Mouse (Mus musculus) E14TG2a.4 (cell line): ENCODE results near the gene Loxl4.

Experiments
- H3K27me3 ChIP-seq: 2 replicates; pipeline ENCODE4 v1.6.1; 2014; ENCODE audit warnings: low read length, control low read depth; ENCODE audit not compliant: insufficient read depth
- H3K36me3 ChIP-seq: 2 replicates; pipeline ENCODE4 v1.6.1; 2014; ENCODE audit warnings: low read length, control low read depth; ENCODE audit not compliant: insufficient read depth
- H3K4me1 ChIP-seq: replicated peaks from 2 replicates; pipeline ENCODE4 v1.6.1; 2014; ENCODE audit warnings: low read depth, low read length, control low read depth
- H3K4me3 ChIP-seq: replicated peaks from 2 replicates; pipeline ENCODE4 v1.5.1; 2014; ENCODE audit warnings: mild to moderate bottlenecking, low read length
- H3K9me3 ChIP-seq: 2 replicates; pipeline ENCODE4 v1.6.1; 2014; ENCODE audit warnings: low read length, control low read depth
- CTCF ChIP-seq: conservative IDR thresholded peaks from 2 replicates; pipeline ENCODE4 v1.5.1; 2014; ENCODE audit warnings: low read length
- NANOG ChIP-seq: IDR thresholded peaks from 2 replicates; pipeline ENCODE4 v1.6.1; 2014; ENCODE audit warnings: borderline replicate concordance, low read length, mixed read lengths
- POU5F1 ChIP-seq: IDR thresholded peaks from 2 replicates; pipeline ENCODE4 v1.6.1; 2014; ENCODE audit warnings: low read length, borderline replicate concordance

Gene Loxl4

DNA sequence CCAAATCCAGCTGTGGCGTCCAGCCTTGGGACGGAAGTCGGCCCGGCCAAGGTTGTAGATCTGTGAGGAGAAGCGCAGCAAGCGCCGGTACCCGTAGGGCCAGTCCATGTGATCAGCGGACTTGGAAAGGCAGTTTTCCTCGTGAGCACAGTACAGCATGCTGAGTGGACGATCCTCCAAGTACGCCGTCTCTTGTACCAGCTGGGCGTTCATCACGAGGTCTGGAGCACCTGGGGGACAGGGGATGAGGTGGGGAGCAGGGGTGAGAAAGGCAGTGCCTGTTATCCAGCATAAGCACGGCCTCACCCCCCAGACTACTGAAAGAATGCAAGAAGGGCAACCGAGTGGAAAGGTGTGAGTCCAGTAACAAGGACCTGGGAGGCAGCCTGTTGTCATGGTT, 12.7 kb downstream of the Loxl4 start:
- peaks cover 4% of the 10 kb centered on the region; the same call in 1 of the 2 replicates for H3K36me3 ChIP-seq
- H3K4me1 ChIP-seq, result peaks cover 10% of the 10 kb centered on the region
- H3K4me3 ChIP-seq, result no peak overlapping the region
- H3K27me3 ChIP-seq, result peaks cover 13% of the 10 kb centered on the region
- H3K9me3 ChIP-seq, result no peaks in the 10 kb centered on the region
- TF ChIP-seq NANOG (no peak), POU5F1 (no peak), CTCF (no peak)

GRCm38 (mm10) chr19:42597896-42598295, 14.7 kb downstream of the Loxl4 start:
- H3K9me3 ChIP-seq, result no peaks in the 10 kb centered on the region
- TF ChIP-seq CTCF (no peak), NANOG (no peak), POU5F1 (no peak)
- 0 out of 2 replicates have a peak, but pooled peaks cover 4% of the 10 kb centered on the region for H3K27me3 ChIP-seq
- peaks cover 18% of the 10 kb centered on the region for H3K36me3 ChIP-seq
- H3K4me3 ChIP-seq, result no peak overlapping the region
- no peaks in the 10 kb centered on the region for H3K4me1 ChIP-seq

DNA sequence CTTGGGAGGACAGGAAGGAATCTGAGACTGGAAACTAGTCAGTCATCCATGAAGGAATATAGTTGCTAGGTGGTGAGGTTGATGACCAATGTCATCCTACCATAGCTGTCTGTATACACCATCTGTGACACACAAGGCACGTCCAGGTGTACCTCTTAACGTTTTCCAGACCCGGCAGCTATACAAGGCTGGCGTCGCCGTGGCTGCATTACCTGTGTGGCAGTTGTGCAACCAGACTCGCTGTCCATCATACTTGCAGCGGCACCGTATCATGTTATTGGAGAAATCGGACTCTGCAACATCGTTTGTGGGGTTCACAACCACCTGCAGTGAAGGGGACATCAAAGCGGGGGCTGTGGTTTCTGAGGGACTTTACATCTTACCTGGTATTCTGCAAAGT, 15.3 kb downstream of the Loxl4 start:
- Histone ChIP-seq H3K4me3 (no peak overlapping the region), H3K4me1 (no peaks in the 10 kb centered on the region), H3K9me3 (no peaks in the 10 kb centered on the region), H3K27me3 (0 out of 2 replicates have a peak, but pooled peaks cover 2% of the 10 kb centered on the region), H3K36me3 (peaks cover 21% of the 10 kb centered on the region)
- TF ChIP-seq POU5F1, result no peak
- TF ChIP-seq NANOG, result no peak
- TF ChIP-seq CTCF, result no peak

GRCm38 (mm10) chr19:42595066-42595465, 17.5 kb downstream of the Loxl4 start:
- H3K9me3 ChIP-seq, result no peaks in the 10 kb centered on the region
- peaks cover 37% of the 10 kb centered on the region for H3K36me3 ChIP-seq
- H3K27me3 ChIP-seq, result no peaks in the 10 kb centered on the region
- TF ChIP-seq POU5F1 (no peak), NANOG (no peak), CTCF (no peak)
- H3K4me3 ChIP-seq, result no peak overlapping the region
- peaks cover 4% of the 10 kb centered on the region; the same call in 1 of the 2 replicates for H3K4me1 ChIP-seq

- H3K4me1 ChIP-seq, result peaks cover 4% of the 10 kb centered on the region
- no peaks in the 10 kb centered on the region for H3K9me3 ChIP-seq
- TF ChIP-seq POU5F1, result no peak
- TF ChIP-seq NANOG, result no peak
- no peak for TF ChIP-seq CTCF
- no peaks in the 10 kb centered on the region for H3K27me3 ChIP-seq
- H3K36me3 ChIP-seq, result peaks cover 37% of the 10 kb centered on the region
- H3K4me3 ChIP-seq, result no peak overlapping the region
Measured at GRCm38 (mm10) chr19:42593456-42593855, 19.2 kb downstream of the Loxl4 start.

DNA sequence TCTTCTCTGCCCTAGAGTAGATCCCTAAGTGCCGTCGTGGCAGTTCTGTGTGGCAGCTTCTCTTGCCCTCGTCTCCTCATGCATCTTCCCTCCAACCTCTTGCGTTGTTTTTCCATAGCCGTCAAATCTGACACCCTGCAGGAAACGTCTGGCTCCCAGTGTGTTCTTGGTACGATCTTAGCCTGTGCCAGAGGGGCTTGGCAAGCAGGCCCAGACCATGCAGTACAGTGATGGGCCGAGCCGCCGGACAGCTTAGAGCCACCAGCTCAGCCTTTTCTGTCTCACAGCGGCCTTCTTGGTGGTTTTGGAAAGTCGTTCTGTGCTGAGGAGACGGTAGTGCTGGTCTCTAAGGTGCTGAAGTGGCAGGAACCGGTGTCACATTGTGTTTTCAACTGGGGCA, 21.1 kb downstream of the Loxl4 start:
- Histone ChIP-seq H3K27me3 (no peaks in the 10 kb centered on the region), H3K36me3 (peaks cover 37% of the 10 kb centered on the region), H3K4me1 (peaks cover 13% of the 10 kb centered on the region), H3K4me3 (no peak overlapping the region), H3K9me3 (no peaks in the 10 kb centered on the region)
- TF ChIP-seq NANOG, result no peak

GRCm38 (mm10) chr19:42589246-42589645, 23.4 kb downstream of the Loxl4 start:
- no peaks in the 10 kb centered on the region for H3K27me3 ChIP-seq
- H3K4me1 ChIP-seq, result peaks cover 27% of the 10 kb centered on the region
- no peak; the same call in 1 of the 2 replicates for TF ChIP-seq CTCF
- TF ChIP-seq NANOG, result no peak
- no peak for TF ChIP-seq POU5F1
- H3K4me3 ChIP-seq, result no peak overlapping the region
- H3K9me3 ChIP-seq, result no peaks in the 10 kb centered on the region
- H3K36me3 ChIP-seq, result peaks cover 28% of the 10 kb centered on the region

DNA sequence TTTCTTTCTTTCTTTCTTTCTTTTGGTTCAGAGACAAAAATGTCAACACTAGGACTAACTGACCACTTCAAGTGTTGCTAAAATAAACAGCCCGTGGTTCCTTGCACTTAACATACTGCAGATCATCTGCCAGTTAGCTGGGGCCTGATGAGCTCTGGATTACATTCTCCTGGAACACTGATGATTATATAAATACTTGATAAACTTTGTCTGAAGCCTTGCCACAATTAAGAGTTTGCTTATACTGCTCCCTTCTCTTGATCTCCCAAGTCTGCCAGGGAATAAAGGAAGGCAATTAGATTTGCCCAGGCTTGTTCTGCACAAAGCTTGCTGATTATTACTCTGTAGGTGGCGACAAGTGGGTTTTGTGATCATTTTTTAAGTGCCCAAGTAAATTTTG, 24.9 kb downstream of the Loxl4 start:
- TF ChIP-seq CTCF, result no peak
- no peak for TF ChIP-seq NANOG
- TF ChIP-seq POU5F1, result no peak
- peaks cover 37% of the 10 kb centered on the region for H3K36me3 ChIP-seq
- H3K9me3 ChIP-seq, result no peaks in the 10 kb centered on the region
- no peak overlapping the region for H3K4me3 ChIP-seq
- no peaks in the 10 kb centered on the region for H3K27me3 ChIP-seq
- peaks cover 29% of the 10 kb centered on the region for H3K4me1 ChIP-seq

DNA sequence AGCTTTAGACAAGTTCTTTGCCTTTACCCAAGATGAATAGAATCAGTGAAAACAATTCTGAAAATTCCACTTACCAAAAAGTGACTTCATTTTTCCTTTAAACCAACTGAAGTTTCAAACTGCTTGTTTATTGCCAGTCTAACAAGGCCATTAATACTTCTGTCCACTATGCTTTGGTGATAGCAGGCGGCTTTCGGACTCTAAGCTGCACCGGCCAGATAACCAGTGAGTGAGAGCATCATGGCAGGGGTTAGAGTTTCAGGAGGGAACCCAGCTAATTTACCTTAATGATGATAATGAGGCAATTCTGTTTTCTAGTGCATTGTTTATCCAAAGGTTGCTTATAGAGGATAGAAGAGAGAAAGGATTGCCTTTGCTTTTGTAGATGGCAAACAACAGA, 28.4 kb downstream of the Loxl4 start:
- TF ChIP-seq NANOG, result no peak
- no peaks in the 10 kb centered on the region for H3K27me3 ChIP-seq
- H3K4me1 ChIP-seq, result peaks cover 25% of the 10 kb centered on the region
- no peaks in the 10 kb centered on the region for H3K9me3 ChIP-seq
- H3K4me3 ChIP-seq, result no peak overlapping the region
- peaks cover 19% of the 10 kb centered on the region for H3K36me3 ChIP-seq

DNA sequence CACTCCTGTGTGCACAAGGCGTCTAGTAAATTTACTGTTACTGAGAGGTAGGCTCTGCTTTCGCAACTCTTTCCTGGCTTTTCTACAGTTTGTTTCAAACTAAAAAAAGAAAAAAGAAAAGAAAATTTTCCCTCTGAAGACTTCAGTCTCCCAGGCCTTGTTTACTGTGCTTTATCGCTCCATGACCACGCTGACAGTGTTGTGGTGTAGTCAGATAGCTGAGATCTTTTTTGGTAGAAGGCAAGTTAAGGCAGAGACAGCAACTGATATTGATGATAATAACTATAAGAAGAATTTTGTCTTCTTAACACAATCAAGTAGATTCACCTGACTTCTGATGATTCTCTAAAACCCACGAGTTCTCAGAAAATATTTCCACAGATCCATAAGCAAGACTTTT, 28.9 kb downstream of the Loxl4 start:
- H3K27me3 ChIP-seq, result no peaks in the 10 kb centered on the region
- H3K4me3 ChIP-seq, result no peak overlapping the region
- no peaks in the 10 kb centered on the region for H3K9me3 ChIP-seq
- H3K36me3 ChIP-seq, result peaks cover 19% of the 10 kb centered on the region
- peaks cover 25% of the 10 kb centered on the region for H3K4me1 ChIP-seq
- TF ChIP-seq CTCF, result no peak
- TF ChIP-seq NANOG, result no peak
- TF ChIP-seq POU5F1, result no peak
